Mouse (Mus musculus) liver, adult 2 months (tissue): Measurements from ENCODE around the gene Aip.

Experiments used
- CTCF ChIP-seq: fragments of 200-500 bp; IDR thresholded peaks from 2 replicates; pipeline ENCODE4 v1.5.1; 2011; ENCODE audit warnings: low read depth, low read length, control low read depth
- POLR2A ChIP-seq: fragments of 200-500 bp; IDR thresholded peaks from 2 replicates; pipeline ENCODE4 v1.6.1; 2011; ENCODE audit warnings: low read length, control low read depth; ENCODE audit not compliant: insufficient read depth; ENCODE audit errors: extremely low read depth

GRCm38 (mm10) chr19:4095802-4096201, 29.9 kb downstream of the Aip start:
- TF ChIP-seq POLR2A (no peak), CTCF (no peak)
